Mouse (Mus musculus): ENCODE measurements around the gene 1600002K03Rik. TPM values are rescaled to one million over a fixed set of nuclear protein-coding genes. Genes with fewer than 3 reads are reported as not detected.

The 1600002K03Rik gene
- polyA plus RNA-seq, 1 experiment, result 0.99 TPM

- Histone ChIP-seq H3K9me3 (ENCODE audit: control insufficient read depth, low read length) (peaks cover 26% of the 10 kb centered on the region), H3K4me3 (replicated peaks) (peak overlapping the region; percentile 87), H3K36me3 (ENCODE audit: control insufficient read depth) (peaks cover 34% of the 10 kb centered on the region), H3K4me1 (ENCODE audit: control insufficient read depth) (peaks cover 80% of the 10 kb centered on the region), H3K27me3 (ENCODE audit: control insufficient read depth) (peaks cover 4% of the 10 kb centered on the region)
- TF ChIP-seq TAL1 (IDR thresholded peaks at IDR 0.05; ENCODE audit: low read length), result no peak
- TF ChIP-seq GATA1 (IDR thresholded peaks at IDR 0.05; ENCODE audit: low read length), result no peak
These were observed 3.7 kb upstream of the 1600002K03Rik start for GRCm38 (mm10) chr10:80169070-80169469.

GRCm38 (mm10) chr10:80169651-80170050, 3.1 kb upstream of the 1600002K03Rik start:
- H3K4me1 ChIP-seq (ENCODE audit: control insufficient read depth), result peaks cover 80% of the 10 kb centered on the region
- H3K4me3 ChIP-seq (replicated peaks), result no peak overlapping the region
- H3K36me3 ChIP-seq (ENCODE audit: control insufficient read depth), result peaks cover 40% of the 10 kb centered on the region
- peaks cover 26% of the 10 kb centered on the region for H3K9me3 ChIP-seq (ENCODE audit: control insufficient read depth, low read length)
- no peak for TF ChIP-seq GATA1 (IDR thresholded peaks at IDR 0.05; ENCODE audit: low read length)
- no peak for TF ChIP-seq TAL1 (IDR thresholded peaks at IDR 0.05; ENCODE audit: low read length)
- no peaks in the 10 kb centered on the region; the same call in 1 of the 2 replicates for H3K27me3 ChIP-seq (ENCODE audit: control insufficient read depth)

DNA sequence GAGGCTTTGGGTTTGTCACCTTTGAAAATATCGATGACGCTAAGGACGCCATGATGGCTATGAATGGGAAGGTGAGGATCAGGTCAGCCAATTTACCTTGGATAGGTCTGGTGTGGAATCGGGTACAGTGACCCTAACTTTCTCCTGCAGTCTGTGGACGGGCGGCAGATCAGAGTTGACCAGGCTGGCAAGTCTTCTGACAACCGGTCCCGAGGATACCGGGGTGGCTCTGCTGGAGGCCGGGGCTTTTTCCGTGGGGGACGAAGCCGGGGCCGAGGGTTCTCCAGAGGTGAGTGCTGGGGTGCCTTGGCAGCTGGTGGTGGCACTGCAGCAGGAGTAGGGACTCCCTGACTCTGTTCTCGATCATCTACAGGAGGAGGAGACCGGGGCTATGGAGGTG, 2.7 kb upstream of the 1600002K03Rik start:
- no peak overlapping the region for H3K4me3 ChIP-seq (replicated peaks)
- H3K4me1 ChIP-seq (ENCODE audit: control insufficient read depth), result peaks cover 80% of the 10 kb centered on the region
- H3K36me3 ChIP-seq (ENCODE audit: control insufficient read depth), result peaks cover 43% of the 10 kb centered on the region
- H3K9me3 ChIP-seq (ENCODE audit: control insufficient read depth, low read length), result peaks cover 26% of the 10 kb centered on the region
- no peaks in the 10 kb centered on the region; the same call in 1 of the 2 replicates for H3K27me3 ChIP-seq (ENCODE audit: control insufficient read depth)
- TF ChIP-seq GATA1 (IDR thresholded peaks at IDR 0.05; ENCODE audit: low read length) (no peak), TAL1 (IDR thresholded peaks at IDR 0.05; ENCODE audit: low read length) (no peak)

DNA sequence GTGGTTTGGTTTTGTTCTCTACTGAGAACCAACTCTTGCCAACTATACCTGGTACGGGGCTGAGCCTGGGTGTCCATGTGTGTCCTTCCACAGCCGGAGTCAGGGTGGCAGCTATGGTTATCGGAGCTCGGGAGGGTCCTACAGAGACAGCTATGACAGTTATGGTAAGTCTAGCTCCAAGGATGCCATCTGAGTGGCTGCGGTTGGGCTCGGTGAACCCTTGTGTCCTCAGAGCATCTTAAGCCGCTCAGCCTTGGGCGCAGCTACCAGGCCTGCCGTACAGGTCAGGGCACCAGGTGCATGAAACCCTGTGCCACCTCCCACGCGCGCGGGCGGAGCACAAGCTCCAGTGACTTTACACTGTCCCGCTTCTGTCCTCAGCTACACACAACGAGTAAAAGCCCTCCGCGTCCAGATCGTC, 2.1 kb upstream of the 1600002K03Rik start:
- no peak overlapping the region for H3K4me3 ChIP-seq (replicated peaks)
- TF ChIP-seq TAL1 (IDR thresholded peaks at IDR 0.05; ENCODE audit: low read length) (no peak), GATA1 (IDR thresholded peaks at IDR 0.05; ENCODE audit: low read length) (no peak)
- H3K4me1 ChIP-seq (ENCODE audit: control insufficient read depth), result peaks cover 77% of the 10 kb centered on the region
- H3K9me3 ChIP-seq (ENCODE audit: control insufficient read depth, low read length), result peaks cover 26% of the 10 kb centered on the region
- H3K36me3 ChIP-seq (ENCODE audit: control insufficient read depth), result peaks cover 43% of the 10 kb centered on the region
- H3K27me3 ChIP-seq (ENCODE audit: control insufficient read depth), result no peaks in the 10 kb centered on the region; the same call in 1 of the 2 replicates

GRCm38 (mm10) chr10:80171252-80171651, 1.5 kb upstream of the 1600002K03Rik start:
- peaks cover 43% of the 10 kb centered on the region for H3K36me3 ChIP-seq (ENCODE audit: control insufficient read depth)

GRCm38 (mm10) chr10:80171760-80172526, 801 bp upstream of the 1600002K03Rik start:
- peaks cover 67% of the 10 kb centered on the region for H3K4me1 ChIP-seq (ENCODE audit: control insufficient read depth)
- peak overlapping the region; percentile 83 for H3K4me3 ChIP-seq (replicated peaks)
- H3K36me3 ChIP-seq (ENCODE audit: control insufficient read depth), result peaks cover 43% of the 10 kb centered on the region
- TF ChIP-seq GATA1 (IDR thresholded peaks at IDR 0.05; ENCODE audit: low read length), result no peak
- no peak for TF ChIP-seq TAL1 (IDR thresholded peaks at IDR 0.05; ENCODE audit: low read length)
- H3K9me3 ChIP-seq (ENCODE audit: control insufficient read depth, low read length), result peaks cover 26% of the 10 kb centered on the region
- no peaks in the 10 kb centered on the region; the same call in 1 of the 2 replicates for H3K27me3 ChIP-seq (ENCODE audit: control insufficient read depth)

More at GRCm38 (mm10) chr10:80171252-80171651, 1.5 kb upstream of the 1600002K03Rik start:
- Histone ChIP-seq H3K4me3 (replicated peaks) (no peak overlapping the region), H3K27me3 (ENCODE audit: control insufficient read depth) (no peaks in the 10 kb centered on the region; the same call in 1 of the 2 replicates), H3K9me3 (ENCODE audit: control insufficient read depth, low read length) (peaks cover 26% of the 10 kb centered on the region), H3K4me1 (ENCODE audit: control insufficient read depth) (peaks cover 73% of the 10 kb centered on the region)
- TF ChIP-seq TAL1 (IDR thresholded peaks at IDR 0.05; ENCODE audit: low read length), result no peak
- no peak for TF ChIP-seq GATA1 (IDR thresholded peaks at IDR 0.05; ENCODE audit: low read length)

DNA sequence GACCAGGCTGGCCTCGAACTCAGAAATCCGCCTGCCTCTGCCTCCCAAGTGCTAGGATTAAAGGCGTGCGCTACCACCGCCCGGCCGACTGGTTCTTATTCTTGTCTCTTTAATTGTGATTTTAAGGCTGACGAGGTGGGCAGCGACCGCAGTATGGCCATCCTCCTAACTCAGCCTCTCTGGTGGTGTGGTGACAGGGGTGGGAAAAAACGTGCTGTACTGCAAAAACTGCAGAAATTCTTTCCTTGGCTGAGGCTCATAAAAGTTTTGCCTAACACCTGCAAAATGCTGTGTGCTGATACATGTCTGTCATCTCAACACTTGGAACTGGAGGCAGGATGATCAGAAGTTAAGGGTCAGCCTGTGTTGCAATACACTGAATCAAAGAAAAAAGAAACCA, 614 bp downstream of the 1600002K03Rik start:
- TF ChIP-seq GATA1 (IDR thresholded peaks at IDR 0.05; ENCODE audit: low read length), result no peak
- no peak for TF ChIP-seq TAL1 (IDR thresholded peaks at IDR 0.05; ENCODE audit: low read length)
- H3K36me3 ChIP-seq (ENCODE audit: control insufficient read depth), result peaks cover 43% of the 10 kb centered on the region
- peaks cover 61% of the 10 kb centered on the region for H3K4me1 ChIP-seq (ENCODE audit: control insufficient read depth)

DNA sequence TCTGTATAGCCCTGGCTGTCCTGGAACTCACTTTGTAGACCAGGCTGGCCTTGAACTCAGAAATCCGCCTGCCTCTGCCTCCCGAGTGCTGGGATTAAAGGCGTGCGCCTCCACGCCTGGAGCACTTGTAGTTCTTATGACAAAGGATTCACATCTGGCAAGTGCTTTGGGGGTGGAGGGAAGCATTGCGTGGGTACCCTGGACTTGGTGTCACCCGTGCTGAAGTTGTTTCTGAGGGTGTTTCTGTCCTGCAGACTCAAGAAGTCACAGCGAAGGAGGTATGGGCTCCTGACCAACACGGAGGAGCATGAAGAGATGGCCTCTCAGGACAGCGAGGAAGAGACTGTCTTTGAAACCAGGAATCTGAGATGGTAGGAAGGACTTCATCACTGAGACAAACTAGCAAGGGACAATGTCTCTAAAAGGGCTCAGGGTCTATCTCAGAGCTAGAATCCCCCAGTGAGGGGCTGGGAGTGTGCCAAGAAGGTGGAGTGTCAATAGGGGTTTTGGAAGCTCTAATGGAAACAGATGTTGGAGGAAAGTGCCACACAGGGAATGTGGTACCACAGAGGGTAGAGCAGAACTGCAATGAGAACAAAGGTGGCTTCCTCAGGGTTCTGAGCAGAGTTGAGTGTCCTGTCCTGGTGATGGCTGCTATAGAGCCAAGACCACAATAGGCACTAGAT, 1.4 kb downstream of the 1600002K03Rik start:
- Histone ChIP-seq H3K9me3 (ENCODE audit: control insufficient read depth, low read length) (peaks cover 26% of the 10 kb centered on the region), H3K36me3 (ENCODE audit: control insufficient read depth) (peaks cover 43% of the 10 kb centered on the region), H3K27me3 (ENCODE audit: control insufficient read depth) (peaks cover 18% of the 10 kb centered on the region), H3K4me3 (replicated peaks) (no peak overlapping the region), H3K4me1 (ENCODE audit: control insufficient read depth) (peaks cover 56% of the 10 kb centered on the region)
- TF ChIP-seq TAL1 (IDR thresholded peaks at IDR 0.05; ENCODE audit: low read length), result no peak
- TF ChIP-seq GATA1 (IDR thresholded peaks at IDR 0.05; ENCODE audit: low read length), result no peak

More for the DNA sequence above, 614 bp downstream of the 1600002K03Rik start:
- Histone ChIP-seq H3K27me3 (ENCODE audit: control insufficient read depth) (peaks cover 11% of the 10 kb centered on the region), H3K4me3 (replicated peaks) (peak overlapping the region; percentile 83), H3K9me3 (ENCODE audit: control insufficient read depth, low read length) (peaks cover 26% of the 10 kb centered on the region)

DNA sequence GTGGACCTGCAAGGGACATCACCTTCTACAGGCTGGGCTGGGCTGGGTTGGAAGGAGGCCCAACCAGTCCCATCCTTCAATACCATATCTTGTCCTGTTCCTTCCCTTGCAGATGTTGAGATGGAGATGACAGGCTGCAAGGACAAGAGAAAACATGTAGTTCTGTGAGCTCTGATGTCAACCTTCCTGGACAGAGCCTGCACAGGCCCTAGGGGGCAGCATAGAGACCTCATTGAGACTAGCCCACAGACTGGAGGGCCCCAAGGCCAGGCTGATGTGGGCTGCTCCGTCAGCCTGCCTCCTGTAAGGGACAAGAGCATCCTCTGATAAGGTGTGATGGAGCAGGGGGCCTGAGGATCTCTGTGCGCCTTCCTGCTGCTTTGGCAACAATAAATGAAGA, 2.0 kb downstream of the 1600002K03Rik start:
- Histone ChIP-seq H3K4me1 (ENCODE audit: control insufficient read depth) (peaks cover 54% of the 10 kb centered on the region), H3K36me3 (ENCODE audit: control insufficient read depth) (peaks cover 37% of the 10 kb centered on the region), H3K9me3 (ENCODE audit: control insufficient read depth, low read length) (peaks cover 25% of the 10 kb centered on the region), H3K4me3 (replicated peaks) (no peak overlapping the region), H3K27me3 (ENCODE audit: control insufficient read depth) (peaks cover 24% of the 10 kb centered on the region)
- no peak for TF ChIP-seq GATA1 (IDR thresholded peaks at IDR 0.05; ENCODE audit: low read length)
- no peak for TF ChIP-seq TAL1 (IDR thresholded peaks at IDR 0.05; ENCODE audit: low read length)
